Mouse (Mus musculus) activated CD4-positive, CD25-positive, alpha-beta regulatory T cell, adult 9 weeks (primary cell): ENCODE results near the gene Nwd2. TPM values are rescaled to one million over a fixed set of nuclear protein-coding genes. Genes with fewer than 3 reads are reported as not detected.

Experiments used
- polyA plus RNA-seq: library from polyadenylated mRNA; unstranded; fragments of 100-300 nt; shearing (Covaris generic); gene quantifications from one replicate; pipeline ENCODE4 v1.2.1, GENCODE M21; 2017

Nwd2 gene
- not detected for polyA plus RNA-seq

GRCm38 (mm10) chr5:63649070-63649532, at the start of gene Nwd2:
Gene Nwd2, plus strand, starts transcription at chr5:63649102.

DNA sequence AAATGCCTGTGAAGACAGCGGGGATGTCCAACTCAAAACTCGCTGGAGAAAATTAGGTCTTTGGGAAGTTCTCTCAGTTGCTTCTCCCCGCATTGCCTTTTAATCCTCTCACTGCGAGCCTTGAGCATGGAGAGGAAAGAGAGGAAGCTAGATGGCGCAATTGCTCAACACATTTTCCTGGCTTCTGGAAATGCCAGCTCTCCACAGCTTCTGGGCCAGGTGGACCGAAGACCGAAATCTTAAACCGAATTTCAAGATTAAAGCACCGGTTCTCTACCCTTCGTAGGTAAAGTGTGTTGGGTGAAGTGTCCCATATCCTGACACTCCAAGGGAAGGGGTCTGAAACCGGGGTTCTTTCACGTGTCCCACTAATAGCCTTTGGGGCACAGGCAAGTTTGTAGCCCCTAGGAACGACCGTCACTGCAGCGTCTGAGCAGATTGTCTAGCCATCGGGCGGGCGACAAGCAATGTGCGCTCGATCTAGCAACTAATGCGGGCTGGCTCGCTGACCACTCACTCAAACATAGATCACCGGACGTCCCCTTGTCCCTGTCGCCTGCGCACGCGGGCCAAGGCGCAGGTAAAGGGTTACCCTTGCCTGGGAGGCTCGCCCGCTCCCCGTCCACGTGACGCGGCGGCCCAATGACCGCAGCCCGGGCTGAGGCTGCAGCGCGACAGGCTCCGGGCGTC, 163.1 kb downstream of the Nwd2 start, which contains the start of gene 0610040J01Rik:
TSS of gene 0610040J01Rik (plus strand) at position 545 of the 690 bp plus-strand sequence.

Other genes with a start within 250 kb of the Nwd2 start
- not detected for gene 0610040J01Rik, start 163.3 kb downstream of the Nwd2 start, polyA plus RNA-seq